Mouse (Mus musculus): ENCODE data around the gene C8a. TPM values are rescaled to one million over a fixed set of nuclear protein-coding genes. Genes with fewer than 3 reads are reported as not detected.

The C8a gene
- total and polyA plus RNA-seq, 2 experiments from 2014 or later = not detected

DNA sequence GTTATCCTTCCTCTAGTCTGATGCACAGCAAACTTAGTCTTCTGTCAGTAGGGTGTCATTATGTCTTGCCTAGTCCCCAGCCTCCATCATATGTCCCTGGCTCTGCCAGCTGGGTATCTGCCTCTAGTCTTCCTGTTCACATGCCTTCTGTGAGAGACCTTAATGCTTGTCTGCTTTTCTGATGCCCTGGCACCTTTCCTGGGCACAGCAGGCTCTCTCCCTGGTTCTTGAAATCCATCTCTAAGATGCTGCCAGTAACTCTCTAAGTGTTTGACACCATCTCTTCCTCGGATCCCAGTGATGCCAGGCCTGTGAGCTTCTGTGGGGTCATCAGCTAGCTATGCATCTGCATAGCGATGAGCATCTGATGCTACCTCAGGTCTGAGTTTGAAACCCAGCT lies 26.6 kb upstream of the C8a start:
- Histone ChIP-seq H3K36me3 (ENCODE audit: insufficient read depth) (no peaks in the 10 kb centered on the region), H3K27me3 (ENCODE audit: insufficient read depth, low read length) (no peaks in the 10 kb centered on the region; the same call in 1 of the 2 replicates), H3K4me2 (ENCODE audit: low read depth) (no peak overlapping the region), H3K9ac (no peak overlapping the region), H3K27ac (ENCODE audit: low read depth, low read length) (no peak overlapping the region), H3K4me1 (ENCODE audit: insufficient read depth) (no peaks in the 10 kb centered on the region), H3K4me3 (ENCODE audit: low read depth, low read length) (no peak overlapping the region), H3K9me3 (ENCODE audit: low read length) (no peaks in the 10 kb centered on the region)
- ATAC-seq (peak; percentile 42; the same call in 1 of the 2 replicates), DNase-seq (no peak)
- TF ChIP-seq CTCF (IDR thresholded peaks at IDR 0.05; ENCODE audit: low read depth) = no peak
- 75% methylated on average over 2 of the region's 2 CpGs for WGBS

DNA sequence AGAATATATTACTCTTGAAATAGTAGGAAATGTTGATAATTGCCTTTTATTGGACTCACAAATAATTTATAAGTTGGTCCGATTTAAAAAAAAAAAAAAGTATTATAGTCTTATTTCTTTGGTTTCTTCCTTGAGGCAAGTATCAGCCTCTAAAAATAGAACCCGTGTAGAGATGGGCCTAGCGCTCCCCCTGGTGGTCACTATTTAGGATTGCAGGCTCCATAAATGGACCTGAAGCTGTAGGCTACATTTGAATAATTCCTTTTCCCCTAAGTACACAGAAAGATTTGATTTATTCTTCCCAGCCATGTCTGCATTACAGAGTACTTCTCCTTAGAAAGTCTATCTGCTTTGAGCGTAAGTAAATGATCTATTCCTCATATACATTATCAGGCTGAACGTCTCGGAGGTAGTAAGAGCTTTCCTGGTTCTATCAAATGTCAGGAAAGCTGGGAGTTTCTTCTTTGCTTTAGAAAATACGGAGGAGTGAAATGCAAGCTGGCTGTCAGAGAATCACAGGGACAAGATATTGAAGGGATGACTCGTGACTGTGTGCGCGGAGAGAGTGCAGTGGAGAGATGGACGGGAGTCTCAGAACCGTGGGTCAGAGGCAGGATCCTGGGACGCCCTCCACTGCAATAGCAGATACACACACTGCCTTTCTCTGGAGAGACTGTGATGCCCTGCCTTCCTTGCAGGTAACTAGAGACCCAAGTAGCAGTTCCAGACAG lies 18.0 kb upstream of the C8a start:
- Histone ChIP-seq H3K27me3 (ENCODE audit: insufficient read depth, low read length) (no peaks in the 10 kb centered on the region), H3K27ac (ENCODE audit: low read depth, low read length) (no peak overlapping the region; the same call in 1 of the 2 replicates), H3K9me3 (ENCODE audit: low read length) (no peaks in the 10 kb centered on the region), H3K4me1 (ENCODE audit: insufficient read depth) (0 out of 2 replicates have a peak, but pooled peaks cover 10% of the 10 kb centered on the region), H3K9ac (no peak overlapping the region), H3K4me2 (ENCODE audit: low read depth) (no peak overlapping the region), H3K4me3 (ENCODE audit: low read depth, low read length) (no peak overlapping the region), H3K36me3 (ENCODE audit: insufficient read depth) (no peaks in the 10 kb centered on the region)
- 59% methylated on average over 13 of the region's 13 CpGs for WGBS
- peak; percentile 93 for TF ChIP-seq CTCF (IDR thresholded peaks at IDR 0.05; ENCODE audit: low read depth)
- peak; percentile 70 for ATAC-seq
- DNase-seq = peak; percentile 90

DNA sequence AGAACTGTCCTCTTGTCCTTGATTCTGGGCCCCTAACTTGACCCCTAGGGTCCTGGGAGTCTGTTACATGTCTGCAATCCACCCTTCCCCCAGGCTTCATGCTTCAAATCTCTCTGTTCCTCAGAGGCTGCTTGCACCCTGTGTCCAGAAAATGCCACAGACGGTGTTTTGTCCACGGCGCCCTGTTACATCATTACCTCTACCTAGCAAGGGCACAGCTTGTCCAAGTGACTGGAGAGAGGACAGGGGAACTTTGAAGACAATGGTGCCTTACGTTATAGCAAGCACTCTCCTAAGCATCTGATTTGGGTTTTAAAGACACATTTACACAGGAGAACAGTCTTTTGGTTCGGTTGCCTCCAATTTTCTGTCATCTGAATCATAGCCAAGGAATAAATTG lies 17.4 kb upstream of the C8a start:
- Histone ChIP-seq H3K27ac (ENCODE audit: low read depth, low read length) (peak overlapping the region; percentile 79), H3K36me3 (ENCODE audit: insufficient read depth) (no peaks in the 10 kb centered on the region), H3K4me3 (ENCODE audit: low read depth, low read length) (no peak overlapping the region), H3K27me3 (ENCODE audit: insufficient read depth, low read length) (no peaks in the 10 kb centered on the region), H3K9me3 (ENCODE audit: low read length) (no peaks in the 10 kb centered on the region), H3K9ac (no peak overlapping the region), H3K4me1 (ENCODE audit: insufficient read depth) (0 out of 2 replicates have a peak, but pooled peaks cover 10% of the 10 kb centered on the region), H3K4me2 (ENCODE audit: low read depth) (peak overlapping the region; percentile 20; the same call in 1 of the 2 replicates)
- peak; percentile 67 for DNase-seq
- WGBS = 55% methylated on average over 5 of the region's 5 CpGs
- peak; percentile 56; the same call in 1 of the 2 replicates for ATAC-seq
- TF ChIP-seq CTCF (IDR thresholded peaks at IDR 0.05; ENCODE audit: low read depth) = no peak

DNA sequence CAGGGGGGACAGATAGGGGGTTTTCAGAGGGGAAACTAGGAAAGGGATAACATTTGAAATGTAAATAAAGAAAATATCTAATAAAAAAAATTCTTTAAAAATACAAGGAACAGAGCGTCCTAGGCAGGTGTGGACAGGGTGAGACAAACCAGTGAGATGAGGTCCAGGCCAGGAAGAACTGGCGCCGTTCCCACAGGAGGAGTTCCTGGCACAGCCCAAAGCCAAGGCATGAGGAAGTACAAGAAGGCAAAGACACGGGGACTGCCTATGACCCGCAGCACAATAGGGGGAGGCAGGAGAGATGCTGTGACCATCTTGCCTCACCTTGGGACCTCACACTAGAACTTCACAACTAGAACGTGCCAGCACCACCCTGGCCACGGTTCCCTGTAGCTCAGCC lies 15.5 kb upstream of the C8a start:
- no peak overlapping the region for H3K4me3 ChIP-seq (ENCODE audit: low read depth, low read length)
- no peak for ATAC-seq
- no peak overlapping the region for H3K27ac ChIP-seq (ENCODE audit: low read depth, low read length)
- H3K36me3 ChIP-seq (ENCODE audit: insufficient read depth) = no peaks in the 10 kb centered on the region
- H3K27me3 ChIP-seq (ENCODE audit: insufficient read depth, low read length) = no peaks in the 10 kb centered on the region
- no peaks in the 10 kb centered on the region for H3K9me3 ChIP-seq (ENCODE audit: low read length)
- no peak for TF ChIP-seq CTCF (IDR thresholded peaks at IDR 0.05; ENCODE audit: low read depth)
- no peak overlapping the region for H3K4me2 ChIP-seq (ENCODE audit: low read depth)
- 88% methylated on average over 7 of the region's 7 CpGs for WGBS
- H3K4me1 ChIP-seq (ENCODE audit: insufficient read depth) = 0 out of 2 replicates have a peak, but pooled peaks cover 10% of the 10 kb centered on the region
- no peak for DNase-seq
- no peak overlapping the region for H3K9ac ChIP-seq

DNA sequence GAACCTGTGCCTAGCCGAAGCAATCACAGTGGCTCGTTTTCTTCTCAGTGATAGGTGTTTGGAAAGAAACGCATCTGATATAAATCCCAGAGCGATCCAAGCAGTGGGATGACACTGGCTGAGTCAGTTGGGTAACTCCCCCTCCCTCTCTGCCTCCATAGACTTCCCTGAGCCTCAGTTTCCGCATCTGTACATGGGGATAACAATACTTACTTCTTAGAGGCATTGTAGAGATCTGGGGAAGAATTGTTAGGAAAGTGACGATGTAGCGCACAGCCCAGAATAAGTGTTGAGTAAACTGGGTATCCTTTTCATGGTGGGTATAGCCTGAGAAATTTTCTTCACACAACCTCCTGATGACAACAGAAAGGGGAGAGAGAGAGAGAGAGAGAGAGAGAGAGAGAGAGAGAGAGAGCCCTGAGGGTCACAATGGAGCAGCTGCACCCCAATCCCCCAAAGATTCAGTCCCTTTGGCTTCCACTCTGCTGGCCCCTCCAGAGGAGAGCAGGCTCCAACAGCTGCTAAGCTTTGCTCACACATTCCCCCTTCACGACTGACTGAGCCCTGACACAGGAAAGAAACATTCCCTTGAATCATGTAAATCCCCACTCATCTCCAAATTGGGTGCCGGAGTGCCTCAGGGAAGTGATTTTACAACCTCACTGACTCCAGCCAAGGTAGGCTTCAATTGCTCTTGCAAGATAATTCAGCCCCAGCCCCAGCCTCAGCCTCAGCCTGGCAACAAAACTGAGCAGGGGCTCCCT lies 12.5 kb upstream of the C8a start:
- no peak for ATAC-seq
- Histone ChIP-seq H3K9ac (no peak overlapping the region), H3K27me3 (ENCODE audit: insufficient read depth, low read length) (no peaks in the 10 kb centered on the region), H3K27ac (ENCODE audit: low read depth, low read length) (no peak overlapping the region), H3K4me2 (ENCODE audit: low read depth) (no peak overlapping the region), H3K36me3 (ENCODE audit: insufficient read depth) (no peaks in the 10 kb centered on the region), H3K4me3 (ENCODE audit: low read depth, low read length) (no peak overlapping the region), H3K9me3 (ENCODE audit: low read length) (no peaks in the 10 kb centered on the region), H3K4me1 (ENCODE audit: insufficient read depth) (0 out of 2 replicates have a peak, but pooled peaks cover 10% of the 10 kb centered on the region)
- DNase-seq = no peak
- WGBS = 73% methylated on average over 9 of the region's 9 CpGs
- TF ChIP-seq CTCF (IDR thresholded peaks at IDR 0.05; ENCODE audit: low read depth) = no peak

DNA sequence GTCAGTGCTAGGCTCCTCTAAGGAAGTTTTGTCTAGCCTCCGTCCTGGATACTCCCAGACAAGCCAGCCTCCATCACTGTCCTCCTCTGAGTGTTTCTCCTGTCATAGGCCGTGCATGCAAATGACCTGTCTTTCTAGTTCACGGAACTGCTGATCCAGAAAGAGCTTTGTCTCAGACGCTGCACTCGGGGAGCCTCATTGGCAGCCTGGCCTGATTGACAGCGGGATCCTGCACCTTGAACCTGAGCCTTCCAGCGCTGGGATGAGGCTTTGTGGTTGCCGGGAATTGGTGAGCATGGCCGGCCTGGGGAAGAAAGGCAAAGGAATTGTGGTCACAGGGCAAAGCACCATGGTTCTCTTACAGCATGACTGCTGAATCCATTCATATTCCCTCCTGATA lies 11.3 kb upstream of the C8a start:
- H3K36me3 ChIP-seq (ENCODE audit: insufficient read depth) = no peaks in the 10 kb centered on the region
- H3K27ac ChIP-seq (ENCODE audit: low read depth, low read length) = no peak overlapping the region
- ATAC-seq (no peak), DNase-seq (no peak)
- H3K9ac ChIP-seq = no peak overlapping the region
- H3K4me2 ChIP-seq (ENCODE audit: low read depth) = no peak overlapping the region
- H3K9me3 ChIP-seq (ENCODE audit: low read length) = no peaks in the 10 kb centered on the region
- H3K27me3 ChIP-seq (ENCODE audit: insufficient read depth, low read length) = no peaks in the 10 kb centered on the region
- TF ChIP-seq CTCF (IDR thresholded peaks at IDR 0.05; ENCODE audit: low read depth) = no peak
- H3K4me3 ChIP-seq (ENCODE audit: low read depth, low read length) = no peak overlapping the region
- H3K4me1 ChIP-seq (ENCODE audit: insufficient read depth) = 0 out of 2 replicates have a peak, but pooled peaks cover 7% of the 10 kb centered on the region
- WGBS = 53% methylated on average over 9 of the region's 9 CpGs

DNA sequence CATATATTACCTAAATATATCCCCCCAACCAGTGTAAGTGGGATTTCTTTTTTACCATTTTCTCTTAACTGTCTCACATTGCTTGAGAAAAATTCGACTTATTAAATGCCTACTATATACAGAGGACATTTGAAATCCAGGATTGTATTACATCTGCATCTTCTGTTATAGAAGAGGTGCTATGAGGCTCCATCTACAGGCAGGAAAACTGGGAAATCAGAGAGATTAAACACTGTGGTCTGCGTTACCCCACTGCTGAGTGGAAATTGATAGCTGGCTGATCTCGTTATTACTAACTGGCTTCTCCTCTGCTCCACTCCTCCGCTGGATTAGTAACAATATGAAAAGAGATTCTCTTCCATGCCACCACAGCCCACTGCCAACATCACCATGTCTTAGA lies 366 bp downstream of the C8a start:
- Histone ChIP-seq H3K27ac (ENCODE audit: low read depth, low read length) (no peak overlapping the region), H3K4me3 (ENCODE audit: low read depth, low read length) (no peak overlapping the region), H3K9me3 (ENCODE audit: low read length) (no peaks in the 10 kb centered on the region), H3K4me2 (ENCODE audit: low read depth) (no peak overlapping the region), H3K36me3 (ENCODE audit: insufficient read depth) (no peaks in the 10 kb centered on the region), H3K9ac (no peak overlapping the region), H3K27me3 (ENCODE audit: insufficient read depth, low read length) (no peaks in the 10 kb centered on the region), H3K4me1 (ENCODE audit: insufficient read depth) (no peaks in the 10 kb centered on the region)
- DNase-seq (no peak), ATAC-seq (no peak)
- WGBS = 61% methylated on average over 4 of the region's 4 CpGs
- peak; percentile 36; the same call in 1 of the 2 replicates for TF ChIP-seq CTCF (IDR thresholded peaks at IDR 0.05; ENCODE audit: low read depth)
